Mouse (Mus musculus): ENCODE data around the gene Gpn2.
A peak's percentile ranks its signal among the peaks of the same experiment; 100 is the strongest.

The Gpn2 gene

GRCm38 (mm10) chr4:133622161-133622695 is 38.1 kb downstream of the Gpn2 start:
- peak; percentile 91 for DNase-seq (ENCODE audit: low read depth, low spot score)

- DNase-seq (ENCODE audit: low read depth, low spot score) = peak; percentile 43
Observed at GRCm38 (mm10) chr4:133624830-133625229, 40.7 kb downstream of the Gpn2 start.

GRCm38 (mm10) chr4:133625621-133626071 is 41.5 kb downstream of the Gpn2 start:
- peak; percentile 84 for DNase-seq (ENCODE audit: low read depth, low spot score)

GRCm38 (mm10) chr4:133626221-133626620 is 42.1 kb downstream of the Gpn2 start:
- DNase-seq (ENCODE audit: low read depth, low spot score) = no peak

GRCm38 (mm10) chr4:133626621-133627020 is 42.5 kb downstream of the Gpn2 start:
- no peak for DNase-seq (ENCODE audit: low read depth, low spot score)

- no peak for DNase-seq (ENCODE audit: low read depth, low spot score)
Observed at GRCm38 (mm10) chr4:133627039-133627438, 42.9 kb downstream of the Gpn2 start.

- DNase-seq (ENCODE audit: low read depth, low spot score) = no peak
Observed at GRCm38 (mm10) chr4:133628517-133628916, 44.4 kb downstream of the Gpn2 start.

GRCm38 (mm10) chr4:133629191-133629590 is 45.0 kb downstream of the Gpn2 start:
- DNase-seq (ENCODE audit: low read depth, low spot score) = peak; percentile 68

- no peak for DNase-seq (ENCODE audit: low read depth, low spot score)
Observed at GRCm38 (mm10) chr4:133630326-133630920, 46.3 kb downstream of the Gpn2 start.

- DNase-seq (ENCODE audit: low read depth, low spot score) = peak; percentile 60
Observed at GRCm38 (mm10) chr4:133631071-133631768, 47.1 kb downstream of the Gpn2 start.

- peak; percentile 55 for DNase-seq (ENCODE audit: low read depth, low spot score)
Observed at GRCm38 (mm10) chr4:133631769-133632411, 47.7 kb downstream of the Gpn2 start.

GRCm38 (mm10) chr4:133632483-133633327 is 48.5 kb downstream of the Gpn2 start:
- DNase-seq (ENCODE audit: low read depth, low spot score) = peak; percentile 66

GRCm38 (mm10) chr4:133633332-133634042 is 49.3 kb downstream of the Gpn2 start:
- peak; percentile 94 for DNase-seq (ENCODE audit: low read depth, low spot score)

- DNase-seq (ENCODE audit: low read depth, low spot score) = no peak
Observed at GRCm38 (mm10) chr4:133634043-133634410, 49.9 kb downstream of the Gpn2 start.
